Mouse (Mus musculus) MEL (cell line): ENCODE data around the gene Araf. TPM values are rescaled to one million over a fixed set of nuclear protein-coding genes. Genes with fewer than 3 reads are reported as not detected.
A peak's percentile ranks its signal among the peaks of the same experiment; 100 is the strongest.

Experiments
- DNase-seq: peaks from one replicate; pipeline ENCODE4 v3.0.0; 2011; ENCODE audit warnings: low read depth, low spot score
- H3K27ac ChIP-seq: 2 replicates; pipeline ENCODE4 v1.5.1; 2012; ENCODE audit warnings: low read depth, mild to moderate bottlenecking, control low read depth, low read length, moderate library complexity; ENCODE audit not compliant: control insufficient read depth
- H3K27me3 ChIP-seq, 2 experiments: fragments of 150-350 bp in 1 of 2; sonication (generic) in 1 of 2; 2 replicates each; pipeline ENCODE4 v1.6.1; 2012; ENCODE audit warnings: low read length in 2 of 2, mild to moderate bottlenecking in 2 of 2, improper control_type of control experiment in 1 of 2, moderate library complexity in 1 of 2; ENCODE audit not compliant: insufficient read depth in 2 of 2, control insufficient read depth in 1 of 2
- H3K36me3 ChIP-seq, 2 experiments: 2 replicates each; pipeline ENCODE4 v1.6.1; 2012 to 2014; ENCODE audit warnings: low read length in 2 of 2, improper control_type of control experiment in 1 of 2, inconsistent platforms in 1 of 2, mild to moderate bottlenecking in 1 of 2; ENCODE audit not compliant: insufficient read depth in 2 of 2, control insufficient read depth in 1 of 2
- H3K4me1 ChIP-seq, 2 experiments: fragments of 150-350 bp in 1 of 2; sonication (generic) in 1 of 2; 2 replicates each; pipeline ENCODE4 v1.6.1; 2012; ENCODE audit warnings: low read length in 2 of 2, improper control_type of control experiment in 1 of 2, mild to moderate bottlenecking in 1 of 2; ENCODE audit not compliant: insufficient read depth in 2 of 2, control insufficient read depth in 1 of 2
- H3K4me3 ChIP-seq, 2 experiments: fragments of 150-350 bp in 1 of 2; sonication (generic) in 1 of 2; 2 replicates each; pipeline ENCODE4 v1.5.1; 2012; ENCODE audit warnings: low read depth in 2 of 2, low read length in 2 of 2, mild to moderate bottlenecking in 2 of 2, moderate library complexity in 2 of 2, control low read depth in 1 of 2, improper control_type of control experiment in 1 of 2; ENCODE audit not compliant: control insufficient read depth in 1 of 2, insufficient read depth in 1 of 2
- H3K79me2 ChIP-seq: 2 replicates; pipeline ENCODE4 v1.6.1; 2012; ENCODE audit warnings: mild to moderate bottlenecking, low read length, moderate library complexity; ENCODE audit not compliant: control insufficient read depth, poor library complexity, insufficient read depth
- H3K9ac ChIP-seq: 2 replicates; pipeline ENCODE4 v1.6.1; 2012; ENCODE audit warnings: low read depth, mild to moderate bottlenecking, control low read depth, low read length, moderate library complexity; ENCODE audit not compliant: control insufficient read depth, poor library complexity, severe bottlenecking
- H3K9me3 ChIP-seq: fragments of 150-350 bp; sonication (generic); replicated peaks from 2 replicates; pipeline ENCODE4 v1.6.1; 2012; ENCODE audit warnings: mild to moderate bottlenecking, low read length, improper control_type of control experiment, moderate library complexity; ENCODE audit not compliant: insufficient read depth
- CTCF ChIP-seq, 3 experiments: IDR thresholded peaks in 2 of 3; conservative IDR thresholded peaks in 1 of 3; 2 replicates each; pipeline ENCODE4 v1.5.1; 2011 to 2012; ENCODE audit warnings: low read length in 3 of 3, low read depth in 2 of 3, mild to moderate bottlenecking in 2 of 3, improper control_type of control experiment in 1 of 3, inconsistent platforms in 1 of 3, mixed read lengths in 1 of 3, moderate library complexity in 1 of 3; ENCODE audit not compliant: control insufficient read depth in 1 of 3, insufficient read depth in 1 of 3, poor library complexity in 1 of 3, severe bottlenecking in 1 of 3
- ELF1 ChIP-seq: IDR thresholded peaks from 2 replicates; pipeline ENCODE4 v1.6.1; 2014; ENCODE audit warnings: low read depth, mild to moderate bottlenecking, inconsistent platforms, low read length, improper control_type of control experiment, moderate library complexity
- EP300 ChIP-seq, 2 experiments: IDR thresholded peaks; 2 replicates each; pipeline ENCODE4 v1.6.1; 2011; ENCODE audit warnings: improper control_type of control experiment in 2 of 2, low read length in 2 of 2, low read depth in 1 of 2, mild to moderate bottlenecking in 1 of 2
- ETS1 ChIP-seq: IDR thresholded peaks from 2 replicates; pipeline ENCODE4 v1.6.1; 2012; ENCODE audit warnings: low read depth, mild to moderate bottlenecking, inconsistent platforms, low read length, improper control_type of control experiment, moderate library complexity
- GATA1 ChIP-seq: IDR thresholded peaks from 2 replicates; pipeline ENCODE4 v1.6.1; 2011; ENCODE audit warnings: low read depth, low read length, improper control_type of control experiment
- HCFC1 ChIP-seq: IDR thresholded peaks from 2 replicates; pipeline ENCODE4 v1.6.1; 2012; ENCODE audit warnings: low read depth, mild to moderate bottlenecking, inconsistent platforms, low read length, improper control_type of control experiment, moderate library complexity
- MAX ChIP-seq: IDR thresholded peaks from 2 replicates; pipeline ENCODE4 v1.6.1; 2011; ENCODE audit warnings: low read length, improper control_type of control experiment
- MYC ChIP-seq: IDR thresholded peaks from 2 replicates; pipeline ENCODE4 v1.6.1; 2011; ENCODE audit warnings: low read depth, mild to moderate bottlenecking, low read length, improper control_type of control experiment, moderate library complexity
- NELFE ChIP-seq: IDR thresholded peaks from 2 replicates; pipeline ENCODE4 v1.6.1; 2011; ENCODE audit warnings: low read depth, low read length, improper control_type of control experiment
- POLR2AphosphoS2 ChIP-seq: IDR thresholded peaks from 2 replicates; pipeline ENCODE4 v1.6.1; 2011; ENCODE audit warnings: low read length, improper control_type of control experiment
- POLR2AphosphoS5 ChIP-seq: IDR thresholded peaks from 2 replicates; pipeline ENCODE4 v1.6.1; 2012; ENCODE audit warnings: low read depth, borderline replicate concordance, mild to moderate bottlenecking, inconsistent platforms, low read length, moderate library complexity, mixed read lengths
- RCOR1 ChIP-seq: IDR thresholded peaks from 2 replicates; pipeline ENCODE4 v1.6.1; 2012; ENCODE audit warnings: low read depth, mild to moderate bottlenecking, inconsistent platforms, low read length, improper control_type of control experiment
- TAL1 ChIP-seq: IDR thresholded peaks from 2 replicates; pipeline ENCODE4 v1.6.1; 2012; ENCODE audit warnings: mild to moderate bottlenecking, inconsistent platforms, low read length, moderate library complexity, mixed read lengths
- ZKSCAN1 ChIP-seq: IDR thresholded peaks from 2 replicates; pipeline ENCODE4 v1.6.1; 2012; ENCODE audit warnings: low read depth, mild to moderate bottlenecking, inconsistent platforms, low read length, improper control_type of control experiment, moderate library complexity
- ZMIZ1 ChIP-seq: IDR thresholded peaks from 2 replicates; pipeline ENCODE4 v1.6.1; 2012; ENCODE audit warnings: low read depth, mild to moderate bottlenecking, inconsistent platforms, low read length, improper control_type of control experiment, moderate library complexity
- polyA plus RNA-seq, 2 experiments: library from polyadenylated mRNA; stranded (reverse) in 1 of 2; unstranded in 1 of 2; fragments of >175 nt in 1 of 2; fragments of >200 nt in 1 of 2; gene quantifications; 2 replicates each; pipeline versions ENCODE4 v1.2.1 to v1.2.4; 2012; ENCODE audit warnings: low replicate concordance in 2 of 2, low read depth in 1 of 2; ENCODE audit not compliant: insufficient read length in 2 of 2, insufficient read depth in 1 of 2, missing spikeins in 1 of 2
- total RNA-seq: library from RNA; depleted of rRNA; stranded (reverse); fragments of 300-350 nt; gene quantifications from 2 replicates; pipeline ENCODE4 v1.2.3, GENCODE M21; 2012

Gene Araf
- total and polyA plus RNA-seq, 3 experiments = 115 to 236 (median 174) TPM

DNA sequence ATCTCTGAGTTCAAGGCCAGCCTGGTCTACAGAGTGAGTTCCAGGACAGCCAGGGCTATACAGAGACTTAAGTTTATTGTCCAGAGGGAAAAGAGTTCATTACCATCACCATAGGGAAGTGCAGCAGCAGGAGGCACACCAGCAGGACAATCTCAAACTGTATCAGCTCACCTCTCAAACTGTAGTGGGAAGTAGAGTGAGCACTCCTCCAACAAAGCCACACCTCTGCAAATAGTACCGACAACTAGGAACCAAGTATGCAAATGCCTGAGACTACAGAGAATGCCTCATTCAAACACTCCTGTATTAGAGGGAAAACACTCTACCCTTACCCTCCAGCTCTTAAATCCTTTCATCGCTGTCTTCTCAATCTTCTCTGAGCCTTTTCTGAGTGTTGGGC, 25.9 kb upstream of the Araf start:
- Histone ChIP-seq H3K27ac (no peak overlapping the region), H3K79me2 (no peaks in the 10 kb centered on the region), H3K4me3 (no peak overlapping the region), H3K9ac (no peak overlapping the region), H3K27me3 (no peaks in the 10 kb centered on the region), H3K36me3 (peaks cover 0 to 2% of the 10 kb centered on the region in 2 experiments; a peak in 1 of 4 replicates)
- DNase-seq = peak; percentile 85
- TF ChIP-seq GATA1 (0 out of 2 replicates have a peak, but pooled peaks have one; percentile 5), ELF1 (no peak)
- TF ChIP-seq, all 39 proteins: peak for 1
- peaks cover 0 to 12% of the 10 kb centered on the region in 2 experiments; a peak in 2 of 4 replicates for H3K4me1 ChIP-seq
- H3K9me3 ChIP-seq = no peaks in the 10 kb centered on the region

DNA sequence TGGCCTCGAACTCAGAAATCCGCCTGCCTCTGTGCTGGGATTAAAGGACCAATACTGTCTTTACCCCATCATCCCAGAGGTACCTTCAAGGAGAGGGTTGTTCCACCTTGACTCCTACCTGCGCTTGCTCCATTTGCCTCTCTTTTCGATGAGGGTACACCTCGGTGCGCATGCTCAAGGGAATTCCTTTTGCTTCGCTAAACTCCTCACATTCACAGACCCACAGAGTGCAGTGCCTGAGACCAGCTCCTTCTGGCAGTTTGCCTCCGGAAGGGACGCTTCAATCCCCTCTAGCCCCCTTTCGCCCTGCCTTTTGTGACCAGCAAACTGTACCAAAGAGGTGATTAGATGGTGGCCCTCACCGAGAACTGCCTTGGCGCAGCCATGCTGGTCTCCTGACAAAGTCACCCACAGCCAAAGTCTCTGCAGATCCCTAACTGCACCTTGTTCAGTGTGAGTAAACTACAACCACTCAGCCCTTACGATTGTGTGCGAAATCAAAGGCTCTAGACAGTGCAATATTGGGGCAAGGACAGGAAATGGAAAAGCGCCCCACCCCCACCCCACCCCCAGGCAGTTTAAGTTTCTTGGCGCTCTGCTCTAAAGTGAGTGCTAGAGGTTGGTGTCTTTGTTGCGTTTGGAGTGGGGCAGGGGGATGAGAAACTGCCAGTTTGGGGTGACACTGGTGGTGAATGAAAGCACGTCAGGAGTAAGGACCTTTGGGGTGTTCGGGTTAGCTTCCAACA, 22.2 kb upstream of the Araf start:
- no peak for DNase-seq
- no peak overlapping the region for H3K9ac ChIP-seq
- no peaks in the 10 kb centered on the region for H3K9me3 ChIP-seq
- H3K4me3 ChIP-seq = no peak overlapping the region
- no peak overlapping the region for H3K27ac ChIP-seq
- H3K4me1 ChIP-seq = peaks cover 0 to 9% of the 10 kb centered on the region in 2 experiments; a peak in 2 of 4 replicates
- H3K36me3 ChIP-seq = peaks cover 0 to 2% of the 10 kb centered on the region in 2 experiments; a peak in 1 of 4 replicates
- TF ChIP-seq CTCF (IDR thresholded peaks at IDR 0.05 in 2 of 3, conservative IDR thresholded peaks at IDR 0.05 in 1 of 3; ENCODE audit: control insufficient read depth in 1 of 3, insufficient read depth in 1 of 3, low read depth in 2 of 3, low read length in 3 of 3, poor library complexity in 1 of 3, severe bottlenecking in 1 of 3) (no peak), POLR2AphosphoS5 (no peak), ZMIZ1 (no peak), NELFE (no peak), ETS1 (no peak), GATA1 (no peak), MYC (no peak), ZKSCAN1 (no peak), POLR2AphosphoS2 (no peak), MAX (no peak), TAL1 (no peak), HCFC1 (no peak), RCOR1 (no peak), EP300 (IDR thresholded peaks at IDR 0.05; ENCODE audit: low read depth in 1 of 2, low read length in 2 of 2) (no peak)
- no peaks in the 10 kb centered on the region for H3K79me2 ChIP-seq
- no peaks in the 10 kb centered on the region; a peak in 2 of 4 replicates for H3K27me3 ChIP-seq
